Mouse (Mus musculus) spleen, adult 2 months (tissue): ENCODE data around the gene Pigg.

Source experiments
- CTCF ChIP-seq: fragments of 200-500 bp; IDR thresholded peaks from 2 replicates; pipeline ENCODE4 v1.5.1; 2011; ENCODE audit warnings: mild to moderate bottlenecking, inconsistent platforms; ENCODE audit not compliant: insufficient read depth, insufficient read length, insufficient replicate concordance; ENCODE audit errors: extremely low read depth
- POLR2A ChIP-seq: fragments of 200-500 bp; IDR thresholded peaks from 2 replicates; pipeline ENCODE4 v1.6.1; 2011; ENCODE audit warnings: low read depth, low read length, inconsistent platforms

DNA sequence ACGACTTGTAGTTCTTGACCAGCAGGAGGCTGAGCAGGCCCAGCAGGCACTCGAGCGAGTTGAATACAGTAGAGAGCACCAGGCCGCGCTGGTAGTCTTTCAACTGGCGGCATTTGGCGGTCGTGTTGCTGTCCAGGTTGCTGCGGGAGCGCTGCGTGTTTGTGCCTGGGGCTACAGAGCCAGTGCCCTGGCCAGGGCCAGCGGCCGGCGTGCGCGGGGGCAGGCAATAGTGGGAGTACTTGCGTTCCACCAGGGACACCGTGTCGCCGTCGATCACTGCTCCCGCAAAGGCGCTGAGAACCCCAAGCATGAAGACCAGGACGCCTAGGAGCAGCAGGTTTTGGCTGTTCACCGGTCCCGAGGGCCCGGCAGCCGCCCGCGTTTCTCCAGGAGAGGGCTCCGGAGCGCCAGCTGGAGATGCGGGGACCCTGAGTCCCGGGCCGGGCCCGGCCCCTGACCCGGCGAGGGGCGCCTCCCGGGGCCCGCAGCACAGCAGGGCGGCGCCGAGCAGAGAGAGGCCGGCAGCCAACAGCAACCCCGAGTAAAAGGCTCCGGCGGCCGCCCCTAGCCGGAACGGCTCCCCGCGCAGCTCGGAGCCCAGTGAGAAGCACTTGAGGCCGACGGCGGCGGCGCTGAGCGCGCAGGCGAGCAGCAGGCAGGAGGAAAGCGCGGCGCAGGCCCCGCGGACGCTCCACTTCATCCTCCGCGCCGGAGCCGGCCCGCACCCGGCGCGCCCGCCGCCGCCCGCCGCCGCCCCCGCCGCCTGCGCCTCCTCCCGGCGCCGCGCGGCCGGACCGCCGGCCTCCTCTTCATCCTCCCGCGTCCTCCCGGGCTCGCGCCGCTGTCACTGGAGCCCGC is 54.8 kb downstream of the Pigg start:
- TF ChIP-seq POLR2A = no peak
- no peak for TF ChIP-seq CTCF
